Mouse (Mus musculus) E14TG2a.4 (cell line): ENCODE measurements around the gene Tenm2.

Source experiments
- CTCF ChIP-seq: conservative IDR thresholded peaks from 2 replicates; pipeline ENCODE4 v1.5.1; 2014; ENCODE audit warnings: low read length
- POU5F1 ChIP-seq: IDR thresholded peaks from 2 replicates; pipeline ENCODE4 v1.6.1; 2014; ENCODE audit warnings: low read length, borderline replicate concordance

DNA sequence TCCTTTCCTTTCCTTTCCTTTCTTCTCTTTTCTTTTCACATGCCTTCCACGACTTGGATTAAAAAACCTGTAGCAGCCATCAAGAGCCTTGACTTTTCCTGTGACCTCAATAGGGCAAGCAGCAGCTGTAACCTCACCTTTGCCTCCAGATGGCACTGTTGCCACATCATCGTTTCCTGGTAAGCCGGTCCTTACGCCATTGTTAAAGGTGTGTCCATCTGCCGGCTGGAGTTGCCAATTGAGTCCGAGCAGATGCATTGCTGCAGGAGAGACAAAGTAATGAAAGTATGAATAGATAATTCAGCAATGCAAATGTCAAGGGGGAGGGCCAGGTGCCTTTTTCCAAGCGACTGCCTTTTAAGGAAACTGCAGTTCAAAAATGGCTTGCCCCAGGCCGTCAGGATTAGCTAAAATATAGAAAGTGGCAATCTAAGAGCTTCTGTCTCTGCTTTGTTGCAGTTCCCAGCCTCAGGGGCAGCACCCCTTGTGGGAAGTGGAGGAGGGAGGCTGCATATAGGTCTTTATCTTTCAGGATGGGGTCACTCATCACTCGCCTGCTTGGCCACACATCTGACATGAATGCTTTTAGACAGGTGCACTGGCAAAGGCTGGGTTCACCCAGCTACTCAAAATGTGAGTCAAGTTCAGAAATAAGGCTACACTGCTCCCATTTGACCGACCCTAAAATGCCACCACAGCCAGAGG, 1014.3 kb downstream of the Tenm2 start:
- TF ChIP-seq CTCF (peak; percentile 68), POU5F1 (no peak)
